Mouse (Mus musculus) Muller cell, postnatal 12 days (primary cell): ENCODE measurements around the gene AU022252.
"Not testable (repeated sequence)": the region's sequence is repeated elsewhere in the genome, so short reads cannot be mapped to it uniquely, and the experiment has no call there.

Experiments used
- DNase-seq: peaks from one replicate; pipeline ENCODE4 v3.0.0-alpha.2; 2015; ENCODE audit errors: inconsistent ontology term

The AU022252 gene

DNA sequence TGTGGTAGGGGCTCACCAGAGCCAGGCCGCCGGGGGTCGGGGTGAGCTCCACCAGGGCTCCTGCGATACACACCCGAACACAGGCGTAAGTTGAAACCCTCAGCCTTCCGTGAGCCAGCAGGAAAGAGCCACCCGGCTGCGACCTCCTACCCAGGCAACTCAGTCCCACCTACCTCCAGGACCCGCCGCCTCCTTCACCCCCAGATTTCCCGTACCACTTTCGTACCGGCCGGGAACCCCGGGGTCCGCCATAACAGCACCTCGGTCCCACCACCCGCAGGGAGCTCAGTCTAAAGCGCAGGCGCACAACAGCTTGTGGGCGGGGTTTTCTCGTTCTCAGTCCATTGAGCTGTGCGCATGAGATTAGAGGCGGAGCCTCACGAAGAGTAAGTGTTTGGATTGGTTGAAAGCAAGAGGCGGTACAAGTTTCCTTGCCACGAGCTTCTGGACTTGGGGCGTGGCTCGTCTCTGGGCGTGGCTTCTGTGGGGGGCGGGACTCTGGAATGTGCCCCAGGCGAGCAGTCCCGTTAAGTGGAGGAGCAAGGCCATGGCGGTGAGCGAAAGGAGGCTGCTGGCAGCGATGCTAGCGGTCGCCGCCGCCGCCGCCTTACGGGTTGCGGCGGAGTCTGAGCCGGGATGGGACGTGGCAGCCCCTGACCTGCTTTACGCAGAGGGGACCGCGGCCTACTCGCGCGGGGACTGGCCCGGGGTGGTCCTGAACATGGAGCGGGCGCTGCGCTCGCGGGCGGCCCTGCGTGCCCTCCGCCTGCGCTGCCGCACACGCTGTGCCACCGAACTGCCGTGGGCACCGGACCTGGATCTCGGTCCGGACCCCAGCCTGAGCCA lies at the start of gene AU022252, which contains the start of gene P3h1:
Gene AU022252 (minus strand): TSS at position 303 of the 846 bp plus-strand sequence.
Gene P3h1 (plus strand): TSS at position 506 of the 846 bp plus-strand sequence.
- DNase-seq: peak; percentile 99

DNA sequence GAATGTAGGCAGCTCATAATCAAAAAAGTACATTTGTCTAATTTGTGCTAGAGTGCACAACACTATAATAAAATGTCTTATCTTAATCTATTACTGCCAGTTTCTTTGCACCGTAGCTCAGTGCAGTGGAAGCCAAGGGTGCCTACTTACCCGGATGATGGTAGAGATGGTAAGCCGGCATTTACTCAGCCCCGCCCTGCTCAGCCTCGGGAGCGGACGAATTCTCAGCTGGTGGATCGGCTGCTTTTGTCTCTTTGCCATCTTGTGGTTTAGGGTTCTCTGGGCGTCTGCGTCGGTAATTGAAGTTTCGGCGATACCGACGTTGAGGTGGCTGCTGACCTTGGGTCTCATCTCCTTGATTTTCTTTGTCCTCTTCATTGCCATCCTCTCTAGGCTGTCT lies 46.3 kb upstream of the AU022252 start:
- not testable (repeated sequence) for DNase-seq

DNA sequence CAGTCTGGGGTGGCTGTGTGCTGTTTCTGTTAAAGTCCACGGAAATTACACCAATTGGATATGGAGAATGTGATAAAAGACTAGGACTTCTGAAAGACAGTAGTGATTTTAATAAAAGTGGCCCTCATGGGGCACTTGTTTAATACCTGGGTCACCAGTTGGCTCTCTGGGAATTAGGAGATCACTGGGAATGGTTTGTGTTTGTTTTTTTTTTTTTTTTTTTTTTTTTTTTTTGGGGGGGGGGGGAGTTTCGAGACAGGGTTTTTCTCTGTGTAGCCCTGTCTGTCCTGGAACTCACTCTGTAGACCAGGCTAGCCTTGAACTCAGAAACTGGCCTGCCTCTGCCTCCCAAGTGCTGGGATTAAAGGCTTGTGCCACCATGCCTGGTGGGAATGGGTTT lies 43.2 kb upstream of the AU022252 start:
- no peak for DNase-seq

DNA sequence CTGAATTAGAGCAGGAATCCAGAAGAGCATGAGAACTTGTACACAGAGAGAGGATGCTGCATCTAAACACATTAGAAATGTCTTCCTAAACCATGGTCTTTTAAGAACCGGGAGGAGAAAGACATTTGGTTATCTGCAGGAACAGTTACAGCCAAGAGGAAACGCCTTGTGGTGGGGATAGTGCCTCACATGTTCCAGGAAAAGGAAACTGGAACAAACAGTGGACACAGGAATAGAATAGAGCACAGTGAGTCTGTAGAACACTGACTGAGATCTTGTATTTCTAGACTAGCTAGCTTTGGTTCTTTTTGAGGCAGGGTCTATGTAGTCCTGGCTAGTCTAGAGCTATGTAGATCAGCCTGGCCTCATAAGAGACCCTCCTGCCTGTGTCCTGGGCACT lies 42.7 kb upstream of the AU022252 start:
- no peak for DNase-seq

DNA sequence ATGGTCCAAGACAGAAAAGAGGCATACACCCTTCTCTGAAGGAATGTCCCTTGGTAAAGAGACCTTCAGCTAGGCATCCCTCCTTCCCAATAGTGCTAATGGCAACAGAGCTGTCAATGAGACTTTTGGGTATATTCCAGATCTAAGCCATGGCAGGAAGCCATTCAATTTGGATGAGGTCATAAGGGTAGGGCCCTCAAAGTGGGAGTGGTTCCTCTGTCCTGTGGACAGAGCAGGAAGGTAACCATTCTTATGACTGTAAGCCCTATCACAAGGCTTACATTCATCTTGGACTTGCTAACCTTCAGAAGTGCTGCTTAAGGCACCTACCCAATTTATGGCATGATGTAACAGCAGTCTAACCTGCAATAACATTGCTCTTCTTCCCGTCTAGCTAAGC lies 42.1 kb upstream of the AU022252 start:
- DNase-seq: no peak

DNA sequence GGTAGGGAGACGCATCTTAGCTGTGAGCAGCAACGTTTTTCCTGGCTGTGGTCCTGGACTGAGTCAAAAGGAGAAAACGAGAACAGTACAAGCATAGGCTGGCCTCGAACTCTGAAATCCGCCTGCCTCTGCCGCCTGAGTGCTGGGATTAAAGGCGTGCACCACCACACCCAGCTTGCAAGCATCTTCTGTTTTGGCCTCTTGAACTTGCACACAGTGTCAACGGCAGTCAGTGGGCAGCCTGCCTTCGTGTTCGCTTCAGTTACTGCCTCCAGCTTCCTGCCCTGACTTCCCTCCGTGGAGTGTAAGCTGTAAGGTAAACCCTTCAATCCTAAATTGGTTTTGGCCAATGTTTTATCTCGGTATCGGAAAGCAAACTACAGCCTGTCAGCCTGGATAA lies 34.1 kb upstream of the AU022252 start:
- no peak for DNase-seq

DNA sequence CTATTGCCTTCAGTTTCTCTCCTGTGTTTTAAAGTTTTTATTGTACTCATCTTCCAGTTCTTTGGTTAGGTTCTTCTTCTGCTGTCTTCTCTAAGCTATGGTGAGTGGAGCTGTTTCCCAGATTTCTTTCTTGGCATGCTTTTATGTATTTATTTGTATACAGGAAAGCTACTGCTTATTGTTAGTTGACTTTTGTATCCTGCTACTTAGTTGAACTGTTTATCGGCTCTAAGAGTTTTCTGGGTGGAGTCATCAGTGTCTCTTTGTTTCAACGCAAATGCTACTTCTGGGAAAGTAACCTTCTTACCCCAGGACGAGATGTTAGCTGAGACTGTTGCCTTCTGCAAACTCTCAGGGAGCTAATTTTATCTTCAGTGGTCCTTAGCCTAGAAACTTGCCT lies 30.9 kb upstream of the AU022252 start:
- no peak for DNase-seq

DNA sequence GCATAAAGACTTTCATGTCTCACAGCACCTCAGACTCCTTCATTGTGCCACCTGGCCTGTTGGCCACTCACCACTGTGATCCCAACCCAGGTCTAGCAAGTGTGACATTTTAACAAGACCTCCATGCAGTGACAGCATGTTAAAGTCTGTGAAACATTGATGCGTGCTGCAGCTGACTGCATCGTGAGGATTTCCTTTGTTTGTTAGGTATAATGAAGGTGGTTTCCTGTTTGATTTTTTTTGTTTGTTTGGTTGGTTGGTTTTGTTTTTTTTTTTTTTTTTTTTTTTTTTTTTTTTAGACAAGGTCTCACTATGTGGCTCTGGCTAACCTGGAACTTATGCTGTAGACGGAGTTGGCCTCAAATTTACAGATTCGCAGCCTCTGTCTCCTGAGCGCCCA lies 30.0 kb upstream of the AU022252 start:
- DNase-seq: no peak

DNA sequence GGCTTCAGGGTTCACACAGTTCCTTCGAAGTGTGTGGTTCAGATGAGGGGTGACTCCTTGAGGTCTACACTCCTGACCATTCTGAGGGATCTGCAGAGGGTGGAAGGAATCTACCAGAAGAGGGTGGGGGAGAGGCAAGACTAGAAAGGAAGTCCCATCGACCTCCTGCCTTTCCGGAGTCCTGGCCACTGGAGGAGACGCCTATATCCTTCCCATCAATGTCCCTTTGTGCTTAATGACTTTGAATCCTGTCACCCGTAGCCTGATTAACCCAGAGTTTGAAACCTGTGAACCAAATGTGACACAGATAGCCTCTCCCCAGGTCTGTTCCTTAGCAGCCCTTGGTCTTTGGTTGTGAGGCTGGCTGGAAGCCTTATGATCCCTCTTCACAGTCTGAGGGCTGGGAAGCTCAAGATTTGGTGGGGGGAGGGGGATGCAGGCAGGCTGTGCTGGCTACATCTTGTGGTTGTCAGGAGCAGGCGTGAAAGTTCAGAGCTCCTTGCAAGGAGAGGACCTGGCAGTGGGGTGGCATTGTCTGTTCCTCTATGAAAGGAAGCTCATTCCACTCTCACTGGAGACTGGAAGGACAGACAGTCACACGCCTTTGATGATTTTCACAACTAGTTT lies 28.7 kb upstream of the AU022252 start:
- DNase-seq: no peak

DNA sequence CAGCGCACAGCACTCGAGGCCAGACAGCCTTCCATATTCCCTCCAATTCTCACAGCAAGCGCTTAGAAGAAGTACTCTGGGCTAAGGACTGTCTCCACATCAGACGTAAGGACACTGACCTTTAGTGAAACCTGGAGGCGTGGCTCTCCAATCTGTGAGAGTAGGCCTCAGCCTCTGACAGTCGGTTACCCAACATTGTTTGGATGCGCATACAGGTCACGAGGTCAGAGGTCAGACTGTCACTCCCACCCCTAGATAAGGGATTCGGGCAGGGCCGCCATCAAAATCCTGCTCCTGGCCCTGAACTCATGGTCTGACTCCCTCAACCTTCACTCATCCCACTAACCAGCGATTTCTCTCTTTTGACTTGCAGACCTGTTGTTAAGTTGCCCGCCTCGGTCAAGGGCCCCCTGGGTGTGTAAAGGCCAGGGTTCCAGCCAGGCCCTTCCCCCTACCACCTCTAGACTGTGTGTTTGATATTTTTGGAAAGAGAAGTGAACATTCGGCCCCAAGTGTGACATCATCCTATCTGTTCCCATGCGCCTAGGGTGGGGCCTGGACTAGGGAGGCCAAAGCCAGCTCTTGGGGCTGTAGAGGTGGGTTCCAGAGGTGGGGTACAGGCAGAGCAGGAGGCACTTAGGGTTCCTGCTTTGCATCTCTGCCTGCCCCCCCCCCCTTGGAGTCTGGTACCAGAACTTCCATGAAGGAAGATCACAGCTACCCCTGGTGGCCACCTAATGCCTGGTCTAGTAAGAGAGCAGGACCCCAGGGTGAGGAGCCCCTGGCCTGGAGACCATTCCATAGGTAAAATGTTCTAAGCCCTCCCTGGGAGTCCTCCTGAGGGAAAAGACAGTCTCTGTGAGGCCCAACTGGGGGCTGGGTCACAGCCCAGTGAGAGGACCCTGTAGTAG lies 27.1 kb upstream of the AU022252 start:
- no peak for DNase-seq

DNA sequence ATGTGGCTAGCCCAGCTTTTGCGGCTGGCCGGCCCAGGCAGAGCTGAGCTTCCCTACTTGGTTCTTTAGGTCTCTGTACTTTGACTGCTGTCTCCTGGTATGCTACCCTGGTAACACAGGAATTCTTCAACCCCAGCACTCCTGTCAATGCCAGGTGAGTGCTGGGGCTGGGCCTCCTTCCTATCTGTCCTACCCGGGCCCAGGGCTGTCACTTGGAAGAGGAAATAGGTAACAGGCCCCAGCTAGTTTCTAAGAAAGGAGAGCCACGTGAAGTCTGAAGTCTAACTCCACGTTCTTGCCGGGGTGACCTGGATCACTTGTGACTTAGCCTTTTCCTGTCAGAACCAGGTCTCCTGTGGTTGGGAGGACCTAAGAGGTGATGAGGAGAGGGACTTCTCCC lies 24.6 kb upstream of the AU022252 start:
- no peak for DNase-seq

DNA sequence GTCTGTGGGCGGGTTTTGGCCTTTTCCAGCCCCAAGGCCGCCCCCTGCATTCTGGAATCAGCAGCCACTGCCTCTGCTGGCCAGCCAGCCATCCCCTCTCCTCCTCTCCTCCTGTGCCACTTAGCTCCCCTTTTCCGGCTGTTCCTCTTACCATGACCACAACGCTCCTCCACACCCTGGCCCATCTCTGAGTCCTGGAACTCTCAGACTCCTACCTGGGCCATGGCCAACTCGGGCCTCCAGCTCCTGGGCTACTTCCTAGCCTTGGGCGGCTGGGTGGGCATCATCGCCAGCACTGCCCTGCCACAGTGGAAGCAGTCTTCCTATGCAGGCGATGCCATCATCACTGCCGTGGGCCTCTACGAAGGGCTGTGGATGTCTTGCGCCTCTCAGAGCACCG lies 22.8 kb upstream of the AU022252 start, which contains the start of gene Cldn19:
Gene Cldn19 (plus strand): TSS at position 64 of the 400 bp plus-strand sequence.
- peak; percentile 35 for DNase-seq

DNA sequence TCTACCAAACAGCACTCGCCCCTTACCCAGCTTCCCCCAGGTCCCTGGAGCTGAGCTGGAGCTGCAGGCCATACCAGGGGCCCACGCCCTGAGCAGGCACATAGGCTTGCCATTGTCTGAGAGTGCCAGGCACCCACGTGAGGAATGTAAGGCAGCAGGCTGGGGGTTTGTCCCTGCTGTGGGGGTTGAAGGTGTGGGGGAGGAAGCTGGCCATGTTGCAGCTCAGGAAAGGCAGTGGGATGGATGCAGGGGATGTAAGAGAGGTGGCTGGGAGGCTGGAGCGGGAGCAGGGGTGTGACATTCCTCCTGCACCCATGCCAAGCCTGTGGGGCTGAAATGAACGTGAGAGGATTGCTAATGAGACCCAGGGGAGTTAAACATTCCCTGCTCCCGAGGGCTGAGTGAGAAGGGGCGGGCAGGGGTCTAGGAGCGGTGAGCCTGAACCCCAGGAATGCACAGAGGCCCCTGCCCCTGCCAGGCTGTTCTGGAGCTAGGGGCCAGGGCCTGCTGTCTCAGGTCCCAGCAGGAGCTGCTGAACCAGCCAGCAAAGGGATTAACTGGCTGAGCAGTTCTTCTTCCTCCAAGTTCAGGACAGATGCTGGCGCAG lies 21.6 kb upstream of the AU022252 start:
- peak; percentile 79 for DNase-seq

DNA sequence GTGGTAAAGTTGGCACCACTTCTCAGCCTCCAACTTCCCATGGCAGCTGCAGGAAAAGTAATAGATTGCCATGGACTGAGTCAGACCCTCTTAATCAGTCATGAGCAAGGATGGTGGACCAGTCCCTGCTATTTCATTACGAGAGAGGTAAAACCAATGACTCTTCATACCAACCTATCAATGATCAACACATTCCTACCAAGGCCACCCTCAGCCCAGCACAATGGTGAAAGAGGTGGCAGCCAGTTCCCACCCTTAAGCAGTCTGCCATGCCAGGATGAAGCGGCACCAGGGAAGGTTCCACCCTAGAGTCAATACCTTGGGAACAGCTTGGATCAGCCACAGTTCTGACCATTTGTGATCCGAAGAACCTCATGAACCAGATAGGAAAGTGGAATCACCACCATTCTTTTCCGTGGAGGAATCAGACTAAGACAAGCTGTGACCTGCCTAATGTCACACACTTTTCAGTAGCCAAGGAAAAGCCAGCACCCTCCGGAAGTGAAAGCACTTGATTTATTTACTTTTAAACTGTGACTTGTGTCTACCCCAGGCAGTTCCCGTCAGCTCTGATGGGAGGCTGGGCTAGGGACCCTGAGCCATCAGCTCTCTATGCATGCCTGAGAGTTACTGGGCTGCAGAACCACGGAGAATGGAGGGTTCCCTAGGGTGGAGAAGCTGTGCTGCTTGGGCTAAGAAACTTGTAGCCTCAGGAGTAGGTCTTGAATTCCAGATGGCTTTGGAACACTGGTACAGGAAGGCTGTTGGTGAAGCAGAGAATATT lies 19.7 kb upstream of the AU022252 start:
- DNase-seq: no peak

DNA sequence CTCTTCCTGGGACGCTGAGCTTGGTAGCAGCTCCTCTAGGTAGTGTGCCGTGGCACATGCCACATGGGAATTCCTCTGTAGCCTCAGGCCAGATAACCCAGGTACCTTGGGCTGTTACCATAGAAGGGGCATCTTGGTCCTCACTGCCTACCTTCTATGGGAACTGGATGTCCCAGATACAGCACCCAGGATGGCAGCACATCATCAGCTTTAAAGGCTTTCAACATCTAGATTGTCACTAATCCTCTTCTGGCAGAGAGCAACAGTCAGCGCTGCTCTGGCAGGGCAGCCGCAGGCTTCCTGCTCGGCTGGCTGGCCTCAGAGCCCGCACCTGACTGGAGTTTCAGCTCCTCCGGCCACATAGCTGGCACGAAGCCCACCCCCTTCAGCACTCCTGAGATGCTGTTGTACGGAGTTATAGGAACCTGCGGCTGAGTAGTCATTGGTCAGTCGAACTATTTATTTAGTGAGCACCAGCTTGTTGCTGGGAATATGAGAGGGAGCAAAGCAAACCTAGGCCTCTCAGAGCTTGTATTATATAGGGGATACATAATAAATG lies 16.0 kb upstream of the AU022252 start:
- no peak for DNase-seq

DNA sequence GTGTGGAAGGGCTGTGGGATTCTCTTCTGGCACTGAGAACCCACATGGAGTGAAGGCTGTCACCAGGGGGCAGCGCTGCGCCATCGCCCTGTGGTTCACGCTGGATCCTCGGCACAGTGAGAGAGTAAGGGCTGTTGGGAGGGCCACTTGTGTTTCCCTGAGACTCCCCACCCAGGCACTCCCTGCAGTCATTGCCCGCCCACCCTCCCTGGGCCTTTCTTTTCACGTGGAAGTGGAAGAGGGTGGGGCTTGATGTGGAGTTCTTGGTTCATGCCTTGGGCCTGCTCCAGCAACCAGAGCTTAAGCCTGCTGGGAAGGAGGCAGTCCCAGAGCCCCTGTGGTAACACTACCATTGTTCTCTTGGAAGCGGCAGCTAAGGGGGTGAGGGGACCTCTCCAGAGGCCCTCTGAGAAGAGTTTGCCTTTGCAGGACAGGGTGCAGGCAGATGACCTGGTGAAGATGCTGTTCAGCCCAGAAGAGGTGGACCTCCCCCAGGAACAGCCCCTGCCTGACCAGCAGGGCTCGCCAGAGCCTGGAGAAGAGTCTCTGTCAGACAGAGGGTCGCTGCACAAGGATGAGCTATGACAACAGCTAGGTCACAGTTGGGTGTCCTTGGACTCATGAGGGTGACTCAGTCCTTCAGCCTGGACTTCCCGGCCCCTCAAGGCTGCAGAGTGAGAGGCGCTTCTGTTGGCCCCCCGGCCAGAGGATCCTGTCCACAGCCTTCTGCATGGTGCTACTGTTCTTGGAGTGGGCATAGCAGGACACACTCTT lies 15.1 kb upstream of the AU022252 start:
- peak; percentile 79 for DNase-seq

DNA sequence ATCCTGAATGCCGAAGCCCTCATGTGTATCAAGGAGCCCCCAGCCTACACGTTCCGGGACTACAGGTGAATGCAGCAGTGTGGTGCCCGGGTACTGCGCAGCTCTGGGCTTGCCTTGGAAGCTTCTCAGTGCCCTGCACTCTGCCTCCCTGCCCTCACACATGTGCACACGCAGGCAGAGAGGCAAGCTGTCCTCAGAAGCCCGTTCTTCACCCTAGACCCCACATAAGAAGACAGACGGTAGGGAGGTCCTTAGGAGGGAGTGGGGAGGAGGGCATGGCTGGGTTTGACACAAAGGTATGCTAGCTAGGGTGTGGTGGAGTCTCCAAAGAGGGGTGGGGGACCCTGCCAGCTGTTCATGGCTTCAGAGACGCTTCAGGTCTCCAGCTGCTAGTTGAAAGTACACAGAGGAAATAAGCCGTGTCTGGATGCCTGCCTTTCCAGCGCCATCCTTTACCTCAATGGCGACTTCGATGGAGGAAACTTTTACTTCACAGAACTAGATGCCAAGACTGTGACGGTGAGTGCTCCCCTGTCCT lies 14.2 kb upstream of the AU022252 start:
- DNase-seq: no peak

DNA sequence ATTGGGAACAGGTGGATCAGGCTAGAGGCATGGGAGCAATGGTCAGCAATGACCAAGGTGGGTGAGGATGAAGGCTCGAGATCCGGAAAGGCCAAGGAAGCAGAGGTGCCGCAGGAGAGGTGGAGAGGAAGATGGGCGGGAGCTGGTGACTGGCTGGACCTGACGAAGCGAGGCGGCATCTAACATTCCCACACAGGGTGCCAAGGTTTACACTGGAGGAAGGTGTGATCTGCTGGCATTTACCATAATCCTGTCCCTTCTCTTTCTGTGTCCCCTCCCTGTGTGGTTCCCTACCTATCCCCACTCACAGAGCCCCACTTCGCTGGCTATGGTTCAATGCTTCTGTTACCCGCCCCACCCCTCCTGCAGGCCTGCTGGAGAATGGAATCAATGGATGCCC lies 13.4 kb upstream of the AU022252 start:
- DNase-seq: no peak

DNA sequence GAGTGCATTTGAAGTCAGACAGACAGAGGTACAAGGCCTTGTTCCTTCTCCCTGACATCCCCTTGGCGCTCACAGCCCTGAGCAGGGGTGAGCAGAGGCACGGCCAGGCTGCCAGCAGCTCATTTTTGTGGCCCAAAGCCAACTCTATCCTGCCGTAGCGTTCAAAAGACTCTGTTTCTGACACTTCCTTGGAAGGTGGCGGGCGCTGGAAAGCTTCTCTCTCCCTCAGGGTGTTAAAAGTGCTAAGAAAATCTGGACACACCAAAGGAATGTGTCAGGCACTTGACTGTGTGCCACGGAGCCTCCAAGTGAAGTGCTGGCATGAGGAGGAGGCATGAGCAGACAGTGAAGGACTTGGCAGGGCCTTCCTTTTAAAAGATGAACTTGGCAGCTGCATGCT lies 13.0 kb upstream of the AU022252 start:
- peak; percentile 37 for DNase-seq
